8 mouse cellular contexts compared by ENCODE assay signal in genomic region chr11:19423841-19424815, GRCm38 (mm10).
DNase-seq lines count a peak whose midpoint lies in the region; ATAC-seq lines count a peak whose summit lies in the region.

No protein-coding gene starts in this region.

- no peak overlapping the region for H3K4me3 ChIP-seq in heart, embryonic 11.5 days (ENCODE audit: low read depth, low read length)
- H3K4me3 ChIP-seq in lung, embryonic 15.5 days: no peak overlapping the region
- H3K4me3 ChIP-seq in hindbrain, embryonic 14.5 days (replicated peaks; ENCODE audit: low read length): no peak overlapping the region

- no peak overlapping the region for H3K27ac ChIP-seq in heart, embryonic 11.5 days (ENCODE audit: low read depth, low read length)
- H3K27ac ChIP-seq in lung, embryonic 15.5 days: no peak overlapping the region
- no peak overlapping the region for H3K27ac ChIP-seq in hindbrain, embryonic 14.5 days

- H3K27me3 ChIP-seq in heart, embryonic 11.5 days (ENCODE audit: control insufficient read depth, insufficient read depth, low read length): no peaks in the 10 kb centered on the region
- no peaks in the 10 kb centered on the region for H3K27me3 ChIP-seq in lung, embryonic 15.5 days
- H3K27me3 ChIP-seq in hindbrain, embryonic 14.5 days (ENCODE audit: control insufficient read depth, insufficient read depth, low read length): no peaks in the 10 kb centered on the region

- H3K9ac ChIP-seq in heart, embryonic 11.5 days (ENCODE audit: low read depth, low read length): no peak overlapping the region
- no peak overlapping the region for H3K9ac ChIP-seq in lung, embryonic 15.5 days
- no peak overlapping the region for H3K9ac ChIP-seq in hindbrain, embryonic 14.5 days

- H3K4me2 ChIP-seq in heart, embryonic 11.5 days: no peak overlapping the region
- 0 out of 2 replicates have a peak overlapping the region, but pooled peaks have one; percentile 2 for H3K4me2 ChIP-seq in lung, embryonic 15.5 days
- H3K4me2 ChIP-seq in hindbrain, embryonic 14.5 days (replicated peaks): no peak overlapping the region

- intact Hi-C loops in gastrocnemius, postnatal 14 days (cut with DNase I; ENCODE audit: low total_unique reads): no loop called here

- no peaks in the 10 kb centered on the region for H3K36me3 ChIP-seq in heart, embryonic 11.5 days (ENCODE audit: control insufficient read depth, insufficient read depth, low read length)
- no peaks in the 10 kb centered on the region for H3K36me3 ChIP-seq in lung, embryonic 15.5 days
- no peaks in the 10 kb centered on the region for H3K36me3 ChIP-seq in hindbrain, embryonic 14.5 days (replicated peaks; ENCODE audit: control insufficient read depth, insufficient read depth)

- 68% methylated on average over 20 of the region's 20 CpGs for WGBS in heart, embryonic 11.5 days (ENCODE audit: insufficient replicate concordance)
- 7% methylated on average over 20 of the region's 20 CpGs for WGBS in large intestine, adult 2 months
- 47% methylated on average over 20 of the region's 20 CpGs for WGBS in lung, embryonic 15.5 days
- WGBS in hindbrain, embryonic 14.5 days: 72% methylated on average over 20 of the region's 20 CpGs

- ATAC-seq in heart, embryonic 11.5 days (replicated peaks; ENCODE audit: insufficient number of reproducible peaks, low FRiP score, low TSS enrichment): no peak
- no peak for ATAC-seq in lung, embryonic 15.5 days (ENCODE audit: borderline replicate concordance, extremely low read depth, low FRiP score, low TSS enrichment)
- ATAC-seq in hindbrain, embryonic 14.5 days (ENCODE audit: low FRiP score): no peak

- no peaks in the 10 kb centered on the region for H3K9me3 ChIP-seq in heart, embryonic 11.5 days (replicated peaks; ENCODE audit: control insufficient read depth, low read length)
- H3K9me3 ChIP-seq in lung, embryonic 15.5 days: no peaks in the 10 kb centered on the region
- no peaks in the 10 kb centered on the region for H3K9me3 ChIP-seq in hindbrain, embryonic 14.5 days (ENCODE audit: control insufficient read depth, low read length)

- H3K4me1 ChIP-seq in heart, embryonic 11.5 days (ENCODE audit: control insufficient read depth, insufficient read depth, low read length): no peaks in the 10 kb centered on the region
- H3K4me1 ChIP-seq in lung, embryonic 15.5 days: 0 out of 2 replicates have a peak, but pooled peaks cover 3% of the 10 kb centered on the region
- no peaks in the 10 kb centered on the region for H3K4me1 ChIP-seq in hindbrain, embryonic 14.5 days (replicated peaks; ENCODE audit: control insufficient read depth, insufficient read depth, low read length)

- peak; percentile 23 for DNase-seq in heart, adult 8-10 months (ENCODE audit: low spot score)
- DNase-seq in gastrocnemius, postnatal 14 days: peak; percentile 24
- peak; percentile 70 for DNase-seq in large intestine, adult 2 months (ENCODE audit: low read depth, low spot score)
- DNase-seq in right cerebral cortex, postnatal 4 days: peak; percentile 4
- DNase-seq in natural killer cell, adult 2 months (ENCODE audit: low spot score in 2 of 2): no peak
- DNase-seq in hindbrain, embryonic 14.5 days (ENCODE audit: low spot score): no peak

Comparison
In these comparisons a context has a peak if more than half of its experiments do, and no peak if none do; other contexts are left out.
1. DNase-seq: peak in heart, adult 8-10 months (single experiment), gastrocnemius, postnatal 14 days (single experiment), large intestine, adult 2 months (single experiment) and right cerebral cortex, postnatal 4 days (single experiment); none in natural killer cell, adult 2 months (0 of 2) and hindbrain, embryonic 14.5 days (single experiment).